Mouse (Mus musculus) bone marrow, adult 2 months (tissue): ENCODE results near the gene Bcr.

ENCODE experiments used
- CTCF ChIP-seq: fragments of 200-500 bp; IDR thresholded peaks from 2 replicates; pipeline ENCODE4 v1.5.1; 2011; ENCODE audit warnings: low read length, control low read depth; ENCODE audit not compliant: control insufficient read depth, insufficient read depth
- POLR2A ChIP-seq: fragments of 200-500 bp; IDR thresholded peaks from 2 replicates; pipeline ENCODE4 v1.6.1; 2011; ENCODE audit warnings: low read depth, mild to moderate bottlenecking, control low read depth, low read length, borderline replicate concordance; ENCODE audit not compliant: control insufficient read depth

- no peak for TF ChIP-seq CTCF
- no peak for TF ChIP-seq POLR2A
These were observed 173.1 kb downstream of the Bcr start for GRCm38 (mm10) chr10:75233489-75233888.
